Mouse (Mus musculus) ES-E14 (cell line): Measurements from ENCODE around the gene Tubd1.

Source experiments
- CHD2 ChIP-seq: IDR thresholded peaks from 2 replicates; pipeline ENCODE4 v1.6.1; 2014; ENCODE audit warnings: mild to moderate bottlenecking, low read depth, low read length, inconsistent platforms
- HCFC1 ChIP-seq: IDR thresholded peaks from 2 replicates; pipeline ENCODE4 v1.6.1; 2012; ENCODE audit warnings: low read length, inconsistent platforms, borderline replicate concordance; ENCODE audit not compliant: insufficient read depth
- ZC3H11A ChIP-seq: IDR thresholded peaks from 2 replicates; pipeline ENCODE4 v1.6.1; 2012; ENCODE audit warnings: low read depth, mild to moderate bottlenecking, inconsistent platforms, low read length, borderline replicate concordance
- ZNF384 ChIP-seq: IDR thresholded peaks from 2 replicates; pipeline ENCODE4 v1.6.1; 2012; ENCODE audit warnings: low read depth, low read length, inconsistent platforms

DNA sequence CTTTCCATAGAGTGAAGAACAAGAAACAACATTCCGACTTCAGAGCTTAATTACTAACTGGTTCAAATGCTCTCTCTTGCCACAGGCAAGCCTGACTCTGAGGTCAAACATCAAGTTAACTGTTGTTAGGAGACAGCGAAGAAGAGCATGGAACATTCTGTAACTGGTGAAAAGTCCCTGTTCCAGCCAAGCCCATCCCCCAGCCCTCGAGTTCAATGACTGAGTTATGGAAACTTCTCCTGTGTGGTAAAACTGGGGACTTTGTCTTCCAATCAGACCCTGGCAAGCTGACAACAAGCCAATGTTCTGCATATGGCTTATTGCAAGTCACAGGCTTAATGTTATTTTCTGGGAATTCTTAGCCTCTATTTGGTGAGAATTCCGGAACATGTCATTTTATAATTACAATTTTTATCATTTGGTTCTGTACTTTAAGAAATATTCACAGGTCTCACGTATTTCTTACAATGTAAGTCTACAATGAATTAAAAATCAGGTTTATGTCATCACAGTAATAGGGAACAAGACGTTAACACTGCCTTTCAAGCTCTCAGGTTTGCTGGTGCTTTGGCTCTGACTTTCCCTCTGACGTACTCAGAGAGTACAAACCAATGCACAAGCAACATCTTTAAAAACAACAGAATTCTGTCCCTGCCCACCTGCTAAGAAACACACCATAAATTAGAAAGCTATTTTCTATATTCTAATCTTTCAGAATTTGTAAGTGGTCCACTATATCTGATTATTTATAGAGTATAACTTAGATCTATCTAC, 51.6 kb downstream of the Tubd1 start:
- TF ChIP-seq HCFC1 = no peak
- TF ChIP-seq ZC3H11A = no peak
- no peak for TF ChIP-seq ZNF384
- TF ChIP-seq CHD2 = no peak
